Mouse (Mus musculus): ENCODE measurements at regions not wholly inside any gene's neighbourhood (a gene's known extent, or its start where the extent isn't known, plus 50 kb on each side); places are given as distances from the start of the nearest gene placed in this dataset.
A peak's percentile ranks its signal among the peaks of the same experiment; 100 is the strongest.

- TF ChIP-seq CTCF (conservative IDR thresholded peaks at IDR 0.05; ENCODE audit: insufficient read depth, insufficient read length, low read depth, low read length): no peak
- TF ChIP-seq POLR2A (IDR thresholded peaks at IDR 0.05; ENCODE audit: low read depth, low read length): no peak
- Histone ChIP-seq H3K4me1 (ENCODE audit: control insufficient read depth, insufficient read depth, low read length) (no peaks in the 10 kb centered on the region), H3K27me3 (replicated peaks; ENCODE audit: control insufficient read depth, insufficient read depth, low read length) (no peaks in the 10 kb centered on the region), H3K4me3 (ENCODE audit: insufficient read depth, low read depth, low read length) (no peak overlapping the region), H3K36me3 (ENCODE audit: control insufficient read depth, insufficient read depth, low read length) (no peaks in the 10 kb centered on the region), H3K27ac (ENCODE audit: insufficient read depth, low read depth, low read length) (no peak overlapping the region)
- WGBS: 6% methylated on average over 1 of the region's 1 CpGs
- DNase-seq: no peak
Observed at GRCm38 (mm10) chr12:27765948-27766347, 423.6 kb upstream of the Sox11 start.

- H3K36me3 ChIP-seq (ENCODE audit: control insufficient read depth, insufficient read depth, low read length): no peaks in the 10 kb centered on the region
- H3K4me3 ChIP-seq (ENCODE audit: insufficient read depth, low read depth, low read length): no peak overlapping the region
- H3K4me1 ChIP-seq (ENCODE audit: control insufficient read depth, insufficient read depth, low read length): no peaks in the 10 kb centered on the region
- no peaks in the 10 kb centered on the region for H3K27me3 ChIP-seq (replicated peaks; ENCODE audit: control insufficient read depth, insufficient read depth, low read length)
- TF ChIP-seq CTCF (conservative IDR thresholded peaks at IDR 0.05; ENCODE audit: insufficient read depth, insufficient read length, low read depth, low read length) (no peak), POLR2A (IDR thresholded peaks at IDR 0.05; ENCODE audit: low read depth, low read length) (no peak)
- H3K27ac ChIP-seq (ENCODE audit: insufficient read depth, low read depth, low read length): no peak overlapping the region
- no peak for DNase-seq
Observed at GRCm38 (mm10) chr12:27759016-27759415, 416.6 kb upstream of the Sox11 start.

GRCm38 (mm10) chr12:27757641-27758040 lies 415.3 kb upstream of the Sox11 start:
- Histone ChIP-seq H3K27me3 (replicated peaks; ENCODE audit: control insufficient read depth, insufficient read depth, low read length) (no peaks in the 10 kb centered on the region), H3K36me3 (ENCODE audit: control insufficient read depth, insufficient read depth, low read length) (no peaks in the 10 kb centered on the region), H3K27ac (ENCODE audit: insufficient read depth, low read depth, low read length) (no peak overlapping the region), H3K4me1 (ENCODE audit: control insufficient read depth, insufficient read depth, low read length) (no peaks in the 10 kb centered on the region), H3K4me3 (ENCODE audit: insufficient read depth, low read depth, low read length) (no peak overlapping the region)
- TF ChIP-seq POLR2A (IDR thresholded peaks at IDR 0.05; ENCODE audit: low read depth, low read length): no peak
- peak; percentile 17 for DNase-seq

- Histone ChIP-seq H3K36me3 (ENCODE audit: control insufficient read depth, insufficient read depth, low read length) (no peaks in the 10 kb centered on the region), H3K27me3 (replicated peaks; ENCODE audit: control insufficient read depth, insufficient read depth, low read length) (no peaks in the 10 kb centered on the region), H3K4me3 (ENCODE audit: insufficient read depth, low read depth, low read length) (no peak overlapping the region), H3K27ac (ENCODE audit: insufficient read depth, low read depth, low read length) (no peak overlapping the region), H3K4me1 (ENCODE audit: control insufficient read depth, insufficient read depth, low read length) (no peaks in the 10 kb centered on the region)
- TF ChIP-seq POLR2A (IDR thresholded peaks at IDR 0.05; ENCODE audit: low read depth, low read length) (no peak), CTCF (conservative IDR thresholded peaks at IDR 0.05; ENCODE audit: insufficient read depth, insufficient read length, low read depth, low read length) (no peak)
- DNase-seq: no peak
- 61% methylated on average over 5 of the region's 5 CpGs for WGBS
Observed at GRCm38 (mm10) chr12:27724619-27725200, 382.3 kb upstream of the Sox11 start.

- H3K27ac ChIP-seq (ENCODE audit: insufficient read depth, low read depth, low read length): no peak overlapping the region
- no peak for TF ChIP-seq POLR2A (IDR thresholded peaks at IDR 0.05; ENCODE audit: low read depth, low read length)
- no peaks in the 10 kb centered on the region for H3K27me3 ChIP-seq (replicated peaks; ENCODE audit: control insufficient read depth, insufficient read depth, low read length)
- no peaks in the 10 kb centered on the region for H3K4me1 ChIP-seq (ENCODE audit: control insufficient read depth, insufficient read depth, low read length)
- H3K4me3 ChIP-seq (ENCODE audit: insufficient read depth, low read depth, low read length): no peak overlapping the region
- DNase-seq: no peak
- no peaks in the 10 kb centered on the region for H3K36me3 ChIP-seq (ENCODE audit: control insufficient read depth, insufficient read depth, low read length)
Observed at GRCm38 (mm10) chr12:27680459-27680858, 338.1 kb upstream of the Sox11 start.

GRCm38 (mm10) chr12:27673404-27673803 lies 331.0 kb upstream of the Sox11 start:
- Histone ChIP-seq H3K27ac (ENCODE audit: insufficient read depth, low read depth, low read length) (no peak overlapping the region), H3K4me3 (ENCODE audit: insufficient read depth, low read depth, low read length) (no peak overlapping the region), H3K36me3 (ENCODE audit: control insufficient read depth, insufficient read depth, low read length) (no peaks in the 10 kb centered on the region), H3K4me1 (ENCODE audit: control insufficient read depth, insufficient read depth, low read length) (no peaks in the 10 kb centered on the region), H3K27me3 (replicated peaks; ENCODE audit: control insufficient read depth, insufficient read depth, low read length) (no peaks in the 10 kb centered on the region; the same call in 1 of the 2 replicates)
- TF ChIP-seq CTCF (conservative IDR thresholded peaks at IDR 0.05; ENCODE audit: insufficient read depth, insufficient read length, low read depth, low read length): no peak
- TF ChIP-seq POLR2A (IDR thresholded peaks at IDR 0.05; ENCODE audit: low read depth, low read length): no peak
- DNase-seq: no peak

GRCm38 (mm10) chr12:27670650-27671084 lies 328.3 kb upstream of the Sox11 start:
- no peaks in the 10 kb centered on the region for H3K36me3 ChIP-seq (ENCODE audit: control insufficient read depth, insufficient read depth, low read length)
- H3K4me3 ChIP-seq (ENCODE audit: insufficient read depth, low read depth, low read length): no peak overlapping the region
- 36% methylated on average over 9 of the region's 9 CpGs for WGBS
- no peak overlapping the region for H3K27ac ChIP-seq (ENCODE audit: insufficient read depth, low read depth, low read length)
- no peaks in the 10 kb centered on the region; the same call in 1 of the 2 replicates for H3K27me3 ChIP-seq (replicated peaks; ENCODE audit: control insufficient read depth, insufficient read depth, low read length)
- no peak for DNase-seq
- TF ChIP-seq POLR2A (IDR thresholded peaks at IDR 0.05; ENCODE audit: low read depth, low read length) (no peak), CTCF (conservative IDR thresholded peaks at IDR 0.05; ENCODE audit: insufficient read depth, insufficient read length, low read depth, low read length) (no peak)
- H3K4me1 ChIP-seq (ENCODE audit: control insufficient read depth, insufficient read depth, low read length): no peaks in the 10 kb centered on the region

GRCm38 (mm10) chr12:27670190-27670589 lies 327.8 kb upstream of the Sox11 start:
- Histone ChIP-seq H3K4me1 (ENCODE audit: control insufficient read depth, insufficient read depth, low read length) (no peaks in the 10 kb centered on the region), H3K27me3 (replicated peaks; ENCODE audit: control insufficient read depth, insufficient read depth, low read length) (no peaks in the 10 kb centered on the region; the same call in 1 of the 2 replicates), H3K27ac (ENCODE audit: insufficient read depth, low read depth, low read length) (no peak overlapping the region), H3K4me3 (ENCODE audit: insufficient read depth, low read depth, low read length) (no peak overlapping the region), H3K36me3 (ENCODE audit: control insufficient read depth, insufficient read depth, low read length) (no peaks in the 10 kb centered on the region)
- DNase-seq: no peak
- TF ChIP-seq POLR2A (IDR thresholded peaks at IDR 0.05; ENCODE audit: low read depth, low read length) (no peak), CTCF (conservative IDR thresholded peaks at IDR 0.05; ENCODE audit: insufficient read depth, insufficient read length, low read depth, low read length) (no peak)
- 75% methylated on average over 7 of the region's 7 CpGs for WGBS
